Mouse (Mus musculus) kidney, postnatal 4 days (tissue): ENCODE results near the gene A1bg.

ENCODE experiments used
- DNase-seq, 2 experiments: peaks; one replicate each; pipeline ENCODE4 v3.0.0; 2021; ENCODE audit warnings: mixed read lengths in 2 of 2

The A1bg gene

GRCm38 (mm10) chr15:60922912-60923311 lies at the start of gene A1bg:
Gene A1bg (minus strand): TSS chr15:60923012.
- no peak for DNase-seq

- no peak for DNase-seq
Measured at GRCm38 (mm10) chr15:60968549-60968861, 45.7 kb upstream of the A1bg start.

- peak in 1 of 2 experiments; percentile 4 for DNase-seq
Measured at GRCm38 (mm10) chr15:60967841-60968548, 45.2 kb upstream of the A1bg start.

GRCm38 (mm10) chr15:60925686-60926085 lies 2.9 kb upstream of the A1bg start:
- no peak for DNase-seq

- DNase-seq, result no peak
Measured at GRCm38 (mm10) chr15:60903763-60904697, 18.8 kb downstream of the A1bg start.

DNA sequence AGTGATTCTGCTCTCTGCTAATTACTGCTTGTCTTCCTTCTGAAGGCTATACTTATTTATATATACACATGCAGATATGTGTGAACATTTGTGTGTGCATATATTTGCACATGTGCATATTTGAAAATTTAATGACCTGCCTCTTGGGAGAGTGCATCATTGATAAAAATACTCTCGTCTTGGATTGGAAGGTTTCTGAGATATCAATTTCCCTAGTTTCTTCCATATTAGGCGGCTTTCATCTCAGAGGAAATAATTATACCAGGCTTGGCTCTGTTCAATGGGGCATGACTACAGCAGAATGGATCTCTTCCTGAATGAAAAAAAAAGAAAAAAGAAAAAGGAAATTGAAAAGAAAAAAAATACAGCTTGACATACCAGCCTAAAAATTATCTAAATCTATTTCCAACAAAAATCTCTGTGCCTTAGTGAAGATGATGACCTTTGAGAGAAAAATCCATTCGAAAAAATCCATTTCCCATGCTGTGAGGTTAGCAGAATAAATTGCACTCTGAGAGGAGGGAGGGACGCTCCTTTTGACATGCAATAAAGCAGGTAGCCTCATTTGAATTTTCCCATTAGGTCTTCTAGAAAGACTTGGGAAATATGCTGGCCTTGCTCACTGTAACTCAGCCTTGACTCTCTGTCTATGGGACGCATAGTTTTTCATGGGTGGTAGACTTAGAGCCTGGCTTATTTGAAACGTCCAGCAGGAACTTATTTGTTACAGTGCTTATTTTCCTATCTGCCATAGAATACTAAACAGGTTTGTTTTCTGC lies 24.4 kb downstream of the A1bg start:
- DNase-seq, result no peak

DNA sequence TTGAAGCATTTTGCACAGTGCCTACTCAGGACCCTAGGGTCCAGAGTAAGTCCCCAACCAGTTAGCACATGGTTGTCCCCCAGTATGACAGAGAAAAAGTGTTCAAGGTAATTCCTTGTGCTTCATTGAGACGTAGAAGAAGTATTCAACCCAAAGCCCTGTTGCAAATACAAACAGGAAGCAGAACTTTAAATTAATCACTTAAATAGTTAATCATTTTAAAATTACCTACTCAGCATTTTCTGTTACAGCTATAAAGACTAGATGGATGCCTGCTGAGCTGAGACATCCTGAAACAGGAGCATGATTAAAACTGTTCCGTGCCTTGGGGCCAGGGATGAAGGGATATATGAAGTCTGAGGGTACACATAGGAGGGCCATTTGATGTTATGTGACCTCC lies 26.8 kb downstream of the A1bg start:
- DNase-seq, result no peak

GRCm38 (mm10) chr15:60892976-60893463 lies 29.8 kb downstream of the A1bg start:
- DNase-seq, result no peak

DNA sequence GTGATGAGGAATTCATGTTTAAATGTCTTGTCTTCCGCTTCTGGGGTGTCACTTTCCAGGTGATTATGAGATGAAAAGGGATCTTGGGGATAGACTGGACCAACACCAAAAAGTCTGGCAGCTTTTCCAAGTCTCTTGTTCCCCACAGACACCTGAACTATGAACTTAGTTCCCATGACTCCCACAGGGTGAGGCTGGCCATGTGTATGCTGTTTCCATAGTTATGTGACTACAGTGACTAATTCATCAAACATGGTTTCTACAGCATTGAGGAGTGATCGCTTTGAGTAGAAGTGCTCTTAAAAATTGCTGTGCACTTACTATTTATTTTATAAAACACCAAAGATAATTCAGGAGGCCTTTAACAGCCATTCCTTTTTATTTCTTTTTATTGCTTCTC lies 34.1 kb downstream of the A1bg start:
- DNase-seq, result no peak

DNA sequence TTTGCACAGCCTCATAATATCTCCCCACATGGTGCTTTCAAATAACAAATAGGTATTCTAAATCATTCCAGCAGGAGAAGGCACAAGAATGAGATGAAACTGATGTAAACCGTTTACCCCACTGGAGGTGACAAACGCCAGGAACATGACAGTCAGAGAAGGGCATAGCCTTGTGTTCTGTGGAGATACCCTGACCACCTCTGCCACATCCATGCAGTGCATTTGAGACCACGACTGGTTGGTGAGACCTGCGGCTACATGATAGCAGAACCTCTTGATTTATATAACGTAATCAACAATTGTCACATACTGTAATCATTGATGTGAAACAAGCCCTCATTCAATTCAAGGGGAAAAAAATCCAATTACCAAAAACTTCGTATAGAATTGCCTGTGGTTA lies 47.1 kb downstream of the A1bg start:
- no peak for DNase-seq

DNA sequence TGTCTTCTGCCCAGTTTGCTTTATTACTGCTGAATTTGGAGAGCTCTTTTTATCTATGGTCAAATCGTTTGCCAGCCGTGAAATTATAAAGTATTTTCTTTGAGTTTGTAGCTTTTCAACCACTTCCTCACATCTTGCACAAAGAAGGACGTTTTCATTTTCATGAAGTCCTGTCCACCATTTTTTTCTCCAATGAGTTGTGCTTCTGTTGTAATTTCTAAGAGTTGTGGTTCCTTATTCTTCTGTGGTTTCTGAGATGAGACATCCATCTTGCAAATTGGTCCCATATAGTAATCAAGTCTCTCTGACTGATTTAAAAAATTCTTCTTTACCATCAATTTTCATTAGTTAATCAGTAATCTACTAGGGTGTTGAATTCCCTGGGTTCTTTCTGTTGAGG lies 60.4 kb downstream of the A1bg start:
- no peak for DNase-seq

- DNase-seq, result no peak
Measured at GRCm38 (mm10) chr15:60855112-60855511, 67.7 kb downstream of the A1bg start.

DNA sequence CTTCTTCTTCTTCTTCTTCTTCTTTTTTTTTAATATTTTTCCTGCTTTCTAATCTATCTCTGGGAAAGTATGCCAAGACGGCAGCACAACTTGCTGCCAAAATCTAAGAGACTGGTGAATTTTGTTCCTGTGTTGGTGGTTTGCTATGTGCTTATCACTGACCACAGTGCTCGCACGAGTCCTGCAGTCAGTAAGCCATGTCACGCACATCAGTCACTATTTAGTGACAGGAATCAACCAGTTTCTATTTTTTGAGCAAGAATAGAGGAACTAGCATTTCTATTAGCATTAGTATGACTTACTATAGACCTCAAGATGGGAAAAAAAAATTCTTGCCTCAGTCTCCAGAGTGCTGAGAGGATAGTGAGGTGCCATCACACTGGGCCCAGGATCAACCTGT lies 68.7 kb downstream of the A1bg start:
- DNase-seq, result no peak

DNA sequence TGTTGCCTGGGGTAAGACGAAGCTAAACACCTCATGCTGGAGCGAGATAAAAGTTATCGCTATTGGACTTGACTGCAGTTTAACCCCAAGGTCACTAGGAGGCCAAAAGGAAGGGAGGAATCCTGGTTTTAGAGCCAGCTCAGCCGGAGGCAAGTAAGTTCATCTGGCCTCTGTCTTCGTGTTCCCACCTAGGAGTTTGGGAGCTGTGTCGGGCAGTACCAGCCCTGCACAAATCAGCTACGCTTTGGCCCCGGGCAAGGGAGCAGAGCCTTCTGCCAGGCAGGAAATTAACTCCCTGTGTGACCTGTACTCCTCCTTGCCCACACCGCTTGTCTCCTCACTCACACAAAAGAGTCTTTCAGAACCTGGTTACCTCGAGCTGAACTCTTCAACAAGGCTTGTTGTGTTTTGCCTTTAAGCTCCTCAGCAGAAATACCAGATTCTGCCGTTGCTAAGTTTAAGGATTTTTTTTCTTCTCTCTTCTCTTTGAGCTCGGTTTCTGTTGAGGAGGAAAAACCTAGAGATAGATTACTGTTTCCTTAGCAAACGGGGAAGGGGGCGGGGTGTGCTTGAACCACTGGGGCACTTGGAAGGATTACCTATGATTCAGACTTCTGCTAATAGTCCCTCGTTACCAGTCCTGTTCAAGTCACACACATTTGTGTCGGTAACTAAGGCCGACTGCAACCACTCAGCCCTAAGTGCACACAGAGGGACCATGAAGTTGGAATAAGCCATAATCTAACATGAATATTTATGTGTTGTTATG lies 69.4 kb downstream of the A1bg start, which contains the start of gene Fam84b:
Gene Fam84b (minus strand): TSS at position 548 of the 769 bp plus-strand sequence.
- peak; percentile 27 to 45 for DNase-seq

DNA sequence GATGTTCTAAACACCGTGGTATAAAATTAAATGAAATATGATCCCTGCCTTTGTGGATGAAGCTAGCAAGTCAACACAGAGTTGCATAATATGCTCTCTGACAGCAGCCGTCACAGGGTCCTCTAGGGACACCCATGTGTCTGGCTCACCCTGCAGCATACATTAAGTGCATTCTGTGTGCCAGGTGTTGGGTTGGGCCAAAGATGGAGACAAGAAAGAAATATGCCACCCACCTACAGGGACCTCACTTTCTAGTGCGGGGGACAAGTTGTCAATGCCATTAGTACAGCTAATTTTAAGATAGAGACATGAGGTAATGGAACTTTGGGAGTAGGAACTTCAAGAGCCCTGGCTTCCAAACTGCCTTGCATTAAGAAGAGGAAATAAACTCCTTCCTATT lies 74.2 kb downstream of the A1bg start:
- DNase-seq, result no peak
